Mouse (Mus musculus): ENCODE measurements around the gene Il17f. TPM values are rescaled to one million over a fixed set of nuclear protein-coding genes. Genes with fewer than 3 reads are reported as not detected.
A peak's percentile ranks its signal among the peaks of the same experiment; 100 is the strongest.
"Not testable (repeated sequence)": the region's sequence is repeated elsewhere in the genome, so short reads cannot be mapped to it uniquely, and the experiment has no call there.

The Il17f gene
- 0.37 TPM in 1 of 2 replicates, not detected in the other for polyA plus RNA-seq (2015; fragmentation: Nextera tagmentation; extraction: Ambion mirVana)

GRCm38 (mm10) chr1:20790517-20790916 lies at the start of gene Il17f:
Il17f (minus strand) TSS chr1:20790617.
- H3K9ac ChIP-seq; H3K4me1 ChIP-seq; ATAC-seq (ENCODE audit: insufficient number of reproducible peaks, low FRiP score, low TSS enrichment, low read depth); H3K27me3 ChIP-seq; H3K9me3 ChIP-seq; H3K4me2 ChIP-seq; H3K36me3 ChIP-seq; H3K27ac ChIP-seq; H3K4me3 ChIP-seq: not testable (repeated sequence)
- WGBS: 70% methylated on average over 1 of the region's 1 CpGs

- no peak overlapping the region for H3K9ac ChIP-seq
- no peaks in the 10 kb centered on the region for H3K36me3 ChIP-seq
- WGBS: 61% methylated on average over 3 of the region's 3 CpGs
- no peaks in the 10 kb centered on the region for H3K27me3 ChIP-seq
- no peaks in the 10 kb centered on the region for H3K4me1 ChIP-seq
- ATAC-seq (ENCODE audit: insufficient number of reproducible peaks, low FRiP score, low TSS enrichment, low read depth): no peak
- no peak overlapping the region for H3K4me3 ChIP-seq
- H3K4me2 ChIP-seq: no peak overlapping the region
- no peak overlapping the region for H3K27ac ChIP-seq
- H3K9me3 ChIP-seq: no peaks in the 10 kb centered on the region
Measured at GRCm38 (mm10) chr1:20839911-20840310, 49.5 kb upstream of the Il17f start.

GRCm38 (mm10) chr1:20836551-20837125 lies 46.2 kb upstream of the Il17f start:
- no peaks in the 10 kb centered on the region for H3K9me3 ChIP-seq
- 79% methylated on average over 3 of the region's 3 CpGs for WGBS
- no peaks in the 10 kb centered on the region for H3K27me3 ChIP-seq
- H3K27ac ChIP-seq: no peak overlapping the region
- no peaks in the 10 kb centered on the region for H3K4me1 ChIP-seq
- no peak for ATAC-seq (ENCODE audit: insufficient number of reproducible peaks, low FRiP score, low TSS enrichment, low read depth)
- H3K4me2 ChIP-seq: no peak overlapping the region
- no peaks in the 10 kb centered on the region for H3K36me3 ChIP-seq
- H3K4me3 ChIP-seq: no peak overlapping the region
- H3K9ac ChIP-seq: no peak overlapping the region

- H3K4me2 ChIP-seq: no peak overlapping the region
- 81% methylated on average over 4 of the region's 4 CpGs for WGBS
- ATAC-seq (ENCODE audit: insufficient number of reproducible peaks, low FRiP score, low TSS enrichment, low read depth): no peak
- H3K27ac ChIP-seq: no peak overlapping the region
- no peaks in the 10 kb centered on the region for H3K27me3 ChIP-seq
- no peaks in the 10 kb centered on the region for H3K36me3 ChIP-seq
- H3K9ac ChIP-seq: no peak overlapping the region
- no peaks in the 10 kb centered on the region for H3K4me1 ChIP-seq
- no peak overlapping the region for H3K4me3 ChIP-seq
- no peaks in the 10 kb centered on the region for H3K9me3 ChIP-seq
Measured at GRCm38 (mm10) chr1:20833141-20833511, 42.7 kb upstream of the Il17f start.

- Histone ChIP-seq H3K9ac (no peak overlapping the region), H3K27me3 (no peaks in the 10 kb centered on the region), H3K27ac (no peak overlapping the region), H3K9me3 (no peaks in the 10 kb centered on the region), H3K4me2 (no peak overlapping the region), H3K4me1 (no peaks in the 10 kb centered on the region), H3K4me3 (no peak overlapping the region), H3K36me3 (no peaks in the 10 kb centered on the region)
- ATAC-seq (ENCODE audit: insufficient number of reproducible peaks, low FRiP score, low TSS enrichment, low read depth): no peak
- 63% methylated on average over 5 of the region's 5 CpGs for WGBS
Measured at GRCm38 (mm10) chr1:20832473-20833140, 42.2 kb upstream of the Il17f start.

GRCm38 (mm10) chr1:20830546-20830945 lies 40.1 kb upstream of the Il17f start:
- Histone ChIP-seq H3K4me2 (no peak overlapping the region), H3K4me3 (no peak overlapping the region), H3K4me1 (no peaks in the 10 kb centered on the region), H3K27me3 (no peaks in the 10 kb centered on the region), H3K36me3 (no peaks in the 10 kb centered on the region), H3K9ac (no peak overlapping the region), H3K27ac (no peak overlapping the region), H3K9me3 (no peaks in the 10 kb centered on the region)
- WGBS: 74% methylated on average over 1 of the region's 1 CpGs
- no peak for ATAC-seq (ENCODE audit: insufficient number of reproducible peaks, low FRiP score, low TSS enrichment, low read depth)

GRCm38 (mm10) chr1:20828061-20828460 lies 37.6 kb upstream of the Il17f start:
- H3K4me1 ChIP-seq: no peaks in the 10 kb centered on the region
- no peaks in the 10 kb centered on the region for H3K27me3 ChIP-seq
- no peaks in the 10 kb centered on the region for H3K36me3 ChIP-seq
- H3K9ac ChIP-seq: no peak overlapping the region
- ATAC-seq (ENCODE audit: insufficient number of reproducible peaks, low FRiP score, low TSS enrichment, low read depth): no peak
- H3K9me3 ChIP-seq: no peaks in the 10 kb centered on the region
- no peak overlapping the region for H3K4me3 ChIP-seq
- no peak overlapping the region for H3K27ac ChIP-seq
- 81% methylated on average over 2 of the region's 2 CpGs for WGBS
- H3K4me2 ChIP-seq: no peak overlapping the region

GRCm38 (mm10) chr1:20825036-20825435 lies 34.6 kb upstream of the Il17f start:
- ATAC-seq (ENCODE audit: insufficient number of reproducible peaks, low FRiP score, low TSS enrichment, low read depth): no peak
- no peaks in the 10 kb centered on the region for H3K36me3 ChIP-seq
- H3K4me2 ChIP-seq: no peak overlapping the region
- no peaks in the 10 kb centered on the region for H3K4me1 ChIP-seq
- H3K9me3 ChIP-seq: no peaks in the 10 kb centered on the region
- no peak overlapping the region for H3K4me3 ChIP-seq
- no peaks in the 10 kb centered on the region for H3K27me3 ChIP-seq
- H3K27ac ChIP-seq: no peak overlapping the region
- no peak overlapping the region for H3K9ac ChIP-seq

GRCm38 (mm10) chr1:20823906-20824305 lies 33.5 kb upstream of the Il17f start:
- Histone ChIP-seq H3K9ac (no peak overlapping the region), H3K27me3 (no peaks in the 10 kb centered on the region), H3K4me2 (no peak overlapping the region), H3K36me3 (no peaks in the 10 kb centered on the region), H3K4me3 (no peak overlapping the region), H3K4me1 (no peaks in the 10 kb centered on the region), H3K27ac (no peak overlapping the region), H3K9me3 (no peaks in the 10 kb centered on the region)
- 66% methylated on average over 2 of the region's 2 CpGs for WGBS
- no peak for ATAC-seq (ENCODE audit: insufficient number of reproducible peaks, low FRiP score, low TSS enrichment, low read depth)

- 0 out of 2 replicates have a peak, but pooled peaks cover 3% of the 10 kb centered on the region for H3K4me1 ChIP-seq
- no peaks in the 10 kb centered on the region for H3K36me3 ChIP-seq
- H3K4me2 ChIP-seq: no peak overlapping the region
- no peaks in the 10 kb centered on the region for H3K9me3 ChIP-seq
- WGBS: 70% methylated on average over 4 of the region's 4 CpGs
- no peak overlapping the region for H3K4me3 ChIP-seq
- no peak overlapping the region for H3K9ac ChIP-seq
- no peak overlapping the region for H3K27ac ChIP-seq
- H3K27me3 ChIP-seq: no peaks in the 10 kb centered on the region
- ATAC-seq (ENCODE audit: insufficient number of reproducible peaks, low FRiP score, low TSS enrichment, low read depth): no peak
Measured at GRCm38 (mm10) chr1:20823471-20823870, 33.1 kb upstream of the Il17f start.

- H3K4me3 ChIP-seq: no peak overlapping the region; the same call in 1 of the 2 replicates
- no peak overlapping the region for H3K27ac ChIP-seq
- H3K9me3 ChIP-seq: no peaks in the 10 kb centered on the region
- no peak overlapping the region for H3K9ac ChIP-seq
- 0 out of 2 replicates have a peak, but pooled peaks cover 8% of the 10 kb centered on the region for H3K4me1 ChIP-seq
- no peak for ATAC-seq (ENCODE audit: insufficient number of reproducible peaks, low FRiP score, low TSS enrichment, low read depth)
- no peaks in the 10 kb centered on the region for H3K27me3 ChIP-seq
- H3K4me2 ChIP-seq: no peak overlapping the region
- H3K36me3 ChIP-seq: peaks cover 16% of the 10 kb centered on the region
- WGBS: 84% methylated on average over 4 of the region's 4 CpGs
Measured at GRCm38 (mm10) chr1:20820959-20821358, 30.5 kb upstream of the Il17f start.

- WGBS: under 1% methylated on average over 52 of the region's 52 CpGs
- no peaks in the 10 kb centered on the region for H3K9me3 ChIP-seq
- H3K27me3 ChIP-seq: no peaks in the 10 kb centered on the region
- peak; percentile 99 for ATAC-seq (ENCODE audit: insufficient number of reproducible peaks, low FRiP score, low TSS enrichment, low read depth)
- peaks cover 25% of the 10 kb centered on the region for H3K36me3 ChIP-seq
- H3K9ac ChIP-seq: peak within 1 kb of the TSS; percentile 62
- H3K4me2 ChIP-seq: peak within 1 kb of the TSS; percentile 82
- 0 out of 2 replicates have a peak, but pooled peaks cover 8% of the 10 kb centered on the region for H3K4me1 ChIP-seq
- H3K4me3 ChIP-seq: peak within 1 kb of the TSS; percentile 78
- H3K27ac ChIP-seq: peak within 1 kb of the TSS; percentile 12; the same call in 1 of the 2 replicates
Measured at GRCm38 (mm10) chr1:20819771-20820605, 29.6 kb upstream of the Il17f start, which contains the start of gene Mcm3. Mcm3 (minus strand) TSS chr1:20820312.

All from limb, embryonic 15.5 days (tissue).